Mouse (Mus musculus): ENCODE results near the gene Col4a3. TPM values are rescaled to one million over a fixed set of nuclear protein-coding genes. Genes with fewer than 3 reads are reported as not detected.

The Col4a3 gene
- polyA plus RNA-seq, 1 experiment from 2014 or later = 0.04 TPM

GRCm38 (mm10) chr1:82641316-82641987, 54.7 kb downstream of the Col4a3 start:
- Histone ChIP-seq H3K27ac (no peak overlapping the region), H3K4me3 (peak overlapping the region; percentile 38), H3K36me3 (replicated peaks) (no peaks in the 10 kb centered on the region), H3K4me1 (no peaks in the 10 kb centered on the region), H3K27me3 (ENCODE audit: poor library complexity, severe bottlenecking) (no peaks in the 10 kb centered on the region), H3K9me3 (no peaks in the 10 kb centered on the region)
- WGBS = 42% methylated on average over 18 of the region's 18 CpGs
- DNase-seq (ENCODE audit: extremely low spot score, low spot score) = peak; percentile 71

- Histone ChIP-seq H3K4me1 (peaks cover 5% of the 10 kb centered on the region; the same call in 1 of the 2 replicates), H3K36me3 (replicated peaks) (no peaks in the 10 kb centered on the region), H3K9me3 (no peaks in the 10 kb centered on the region), H3K4me3 (no peak overlapping the region), H3K27ac (no peak overlapping the region), H3K27me3 (ENCODE audit: poor library complexity, severe bottlenecking) (no peaks in the 10 kb centered on the region)
- WGBS = 73% methylated on average over 10 of the region's 10 CpGs
- DNase-seq (ENCODE audit: extremely low spot score, low spot score) = no peak
Observed at GRCm38 (mm10) chr1:82647989-82648388, 61.3 kb downstream of the Col4a3 start.

GRCm38 (mm10) chr1:82650868-82651267, 64.1 kb downstream of the Col4a3 start:
- H3K27ac ChIP-seq = no peak overlapping the region; the same call in 1 of the 2 replicates
- no peak overlapping the region for H3K4me3 ChIP-seq
- DNase-seq (ENCODE audit: extremely low spot score, low spot score) = no peak
- 76% methylated on average over 4 of the region's 4 CpGs for WGBS
- no peaks in the 10 kb centered on the region for H3K36me3 ChIP-seq (replicated peaks)
- H3K9me3 ChIP-seq = no peaks in the 10 kb centered on the region
- H3K27me3 ChIP-seq (ENCODE audit: poor library complexity, severe bottlenecking) = no peaks in the 10 kb centered on the region
- H3K4me1 ChIP-seq = peaks cover 16% of the 10 kb centered on the region

GRCm38 (mm10) chr1:82654046-82654445, 67.3 kb downstream of the Col4a3 start:
- H3K27me3 ChIP-seq (ENCODE audit: poor library complexity, severe bottlenecking) = no peaks in the 10 kb centered on the region
- WGBS = 51% methylated on average over 7 of the region's 7 CpGs
- no peak overlapping the region for H3K27ac ChIP-seq
- no peaks in the 10 kb centered on the region for H3K36me3 ChIP-seq (replicated peaks)
- H3K4me3 ChIP-seq = no peak overlapping the region
- peaks cover 16% of the 10 kb centered on the region for H3K4me1 ChIP-seq
- DNase-seq (ENCODE audit: extremely low spot score, low spot score) = no peak
- no peaks in the 10 kb centered on the region for H3K9me3 ChIP-seq

GRCm38 (mm10) chr1:82656452-82656851, 69.7 kb downstream of the Col4a3 start:
- Histone ChIP-seq H3K36me3 (replicated peaks) (no peaks in the 10 kb centered on the region), H3K9me3 (no peaks in the 10 kb centered on the region), H3K27ac (no peak overlapping the region), H3K27me3 (ENCODE audit: poor library complexity, severe bottlenecking) (no peaks in the 10 kb centered on the region), H3K4me3 (no peak overlapping the region), H3K4me1 (peaks cover 10% of the 10 kb centered on the region)
- WGBS = 83% methylated on average over 3 of the region's 3 CpGs
- no peak for DNase-seq (ENCODE audit: extremely low spot score, low spot score)

GRCm38 (mm10) chr1:82662269-82662668, 75.5 kb downstream of the Col4a3 start:
- Histone ChIP-seq H3K9me3 (no peaks in the 10 kb centered on the region), H3K4me3 (no peak overlapping the region), H3K36me3 (replicated peaks) (no peaks in the 10 kb centered on the region), H3K27me3 (ENCODE audit: poor library complexity, severe bottlenecking) (no peaks in the 10 kb centered on the region), H3K4me1 (peaks cover 7% of the 10 kb centered on the region), H3K27ac (no peak overlapping the region)
- DNase-seq (ENCODE audit: extremely low spot score, low spot score) = no peak
- WGBS = 89% methylated on average over 2 of the region's 2 CpGs

GRCm38 (mm10) chr1:82663522-82663921, 76.8 kb downstream of the Col4a3 start:
- Histone ChIP-seq H3K4me1 (peaks cover 7% of the 10 kb centered on the region), H3K27ac (no peak overlapping the region), H3K36me3 (replicated peaks) (no peaks in the 10 kb centered on the region), H3K9me3 (no peaks in the 10 kb centered on the region), H3K27me3 (ENCODE audit: poor library complexity, severe bottlenecking) (no peaks in the 10 kb centered on the region), H3K4me3 (no peak overlapping the region)
- WGBS = 49% methylated on average over 2 of the region's 2 CpGs
- no peak for DNase-seq (ENCODE audit: extremely low spot score, low spot score)

- no peaks in the 10 kb centered on the region for H3K27me3 ChIP-seq (ENCODE audit: poor library complexity, severe bottlenecking)
- no peaks in the 10 kb centered on the region for H3K36me3 ChIP-seq (replicated peaks)
- DNase-seq (ENCODE audit: extremely low spot score, low spot score) = no peak
- no peak overlapping the region for H3K27ac ChIP-seq
- H3K9me3 ChIP-seq = no peaks in the 10 kb centered on the region
- 91% methylated on average over 5 of the region's 5 CpGs for WGBS
- peaks cover 5% of the 10 kb centered on the region for H3K4me1 ChIP-seq
- H3K4me3 ChIP-seq = no peak overlapping the region
Observed at GRCm38 (mm10) chr1:82686328-82686727, 99.6 kb downstream of the Col4a3 start.

- H3K4me3 ChIP-seq = no peak overlapping the region
- no peak overlapping the region for H3K27ac ChIP-seq
- no peak for DNase-seq (ENCODE audit: extremely low spot score, low spot score)
- H3K4me1 ChIP-seq = peaks cover 5% of the 10 kb centered on the region
- H3K9me3 ChIP-seq = no peaks in the 10 kb centered on the region
- 88% methylated on average over 2 of the region's 2 CpGs for WGBS
- no peaks in the 10 kb centered on the region for H3K36me3 ChIP-seq (replicated peaks)
- no peaks in the 10 kb centered on the region for H3K27me3 ChIP-seq (ENCODE audit: poor library complexity, severe bottlenecking)
Observed at GRCm38 (mm10) chr1:82686866-82687265, 100.1 kb downstream of the Col4a3 start.

GRCm38 (mm10) chr1:82687931-82688330, 101.2 kb downstream of the Col4a3 start:
- no peaks in the 10 kb centered on the region for H3K27me3 ChIP-seq (ENCODE audit: poor library complexity, severe bottlenecking)
- 68% methylated on average over 6 of the region's 6 CpGs for WGBS
- H3K9me3 ChIP-seq = no peaks in the 10 kb centered on the region
- H3K36me3 ChIP-seq (replicated peaks) = no peaks in the 10 kb centered on the region
- no peak overlapping the region for H3K27ac ChIP-seq
- H3K4me3 ChIP-seq = no peak overlapping the region
- DNase-seq (ENCODE audit: extremely low spot score, low spot score) = no peak
- H3K4me1 ChIP-seq = peaks cover 6% of the 10 kb centered on the region

GRCm38 (mm10) chr1:82695915-82696314, 109.2 kb downstream of the Col4a3 start:
- Histone ChIP-seq H3K4me1 (peaks cover 10% of the 10 kb centered on the region), H3K4me3 (no peak overlapping the region), H3K27ac (no peak overlapping the region), H3K27me3 (ENCODE audit: poor library complexity, severe bottlenecking) (no peaks in the 10 kb centered on the region), H3K9me3 (no peaks in the 10 kb centered on the region), H3K36me3 (replicated peaks) (no peaks in the 10 kb centered on the region)
- 40% methylated on average over 3 of the region's 3 CpGs for WGBS
- no peak for DNase-seq (ENCODE audit: extremely low spot score, low spot score)

- no peak for DNase-seq (ENCODE audit: extremely low spot score, low spot score)
- Histone ChIP-seq H3K9me3 (no peaks in the 10 kb centered on the region), H3K4me1 (no peaks in the 10 kb centered on the region), H3K36me3 (replicated peaks) (no peaks in the 10 kb centered on the region), H3K27me3 (ENCODE audit: poor library complexity, severe bottlenecking) (peaks cover 15% of the 10 kb centered on the region), H3K4me3 (no peak overlapping the region), H3K27ac (no peak overlapping the region)
- 80% methylated on average over 9 of the region's 9 CpGs for WGBS
Observed at GRCm38 (mm10) chr1:82717816-82718512, 131.2 kb downstream of the Col4a3 start.

- Histone ChIP-seq H3K36me3 (replicated peaks) (peaks cover 13% of the 10 kb centered on the region), H3K9me3 (no peaks in the 10 kb centered on the region), H3K4me1 (peaks cover 12% of the 10 kb centered on the region), H3K4me3 (peak within 1 kb of the TSS; percentile 65), H3K27ac (peak within 1 kb of the TSS; percentile 90), H3K27me3 (ENCODE audit: poor library complexity, severe bottlenecking) (peaks cover 23% of the 10 kb centered on the region)
- 10% methylated on average over 38 of the region's 38 CpGs for WGBS
- peak; percentile 93 for DNase-seq (ENCODE audit: extremely low spot score, low spot score)
Observed at GRCm38 (mm10) chr1:82724339-82725025, 137.8 kb downstream of the Col4a3 start, which contains the start of gene Mff. Gene Mff, plus strand, starts transcription at chr1:82724890.
